Mouse (Mus musculus): ENCODE measurements around the gene 2610021A01Rik.

DNA sequence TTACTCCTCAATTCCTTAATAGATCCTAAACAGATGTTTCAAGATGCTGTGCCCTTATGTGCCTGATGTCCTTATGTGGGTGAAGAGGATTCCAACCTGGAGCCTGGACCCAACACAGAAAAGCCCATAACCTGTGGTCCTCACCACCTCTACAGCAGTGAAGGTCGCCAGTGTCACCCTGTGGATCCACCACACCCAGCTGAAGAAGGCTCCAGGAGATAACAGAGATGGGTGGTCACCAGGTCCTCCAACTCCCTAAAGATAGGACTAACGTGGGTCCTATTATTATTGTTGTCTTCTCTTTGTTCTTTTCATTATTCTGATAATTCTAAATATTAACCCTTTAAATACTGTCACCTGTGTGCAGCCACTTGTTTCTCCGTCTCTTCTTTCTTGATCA, 12.6 kb downstream of the 2610021A01Rik start:
- TF ChIP-seq CHD2 (IDR thresholded peaks at IDR 0.05; ENCODE audit: low read depth, low read length) (no peak), HCFC1 (IDR thresholded peaks at IDR 0.05; ENCODE audit: borderline replicate concordance, insufficient read depth, low read length) (no peak), ZC3H11A (IDR thresholded peaks at IDR 0.05; ENCODE audit: borderline replicate concordance, low read depth, low read length) (no peak), MAFK (IDR thresholded peaks at IDR 0.05; ENCODE audit: insufficient read depth, low read depth, low read length) (no peak), ZNF384 (IDR thresholded peaks at IDR 0.05; ENCODE audit: low read depth, low read length) (no peak)
